Mouse (Mus musculus) myocyte (in vitro differentiated cells): ENCODE data around the gene Gabra4. TPM values are rescaled to one million over a fixed set of nuclear protein-coding genes. Genes with fewer than 3 reads are reported as not detected.
"Not testable (repeated sequence)": the region's sequence is repeated elsewhere in the genome, so short reads cannot be mapped to it uniquely, and the experiment has no call there.

ENCODE experiments used
- H3K27me3 ChIP-seq: one replicate; pipeline ENCODE4 v1.6.1; 2011; ENCODE audit not compliant: control insufficient read depth, insufficient read depth, insufficient read length
- H3K36me3 ChIP-seq: one replicate; pipeline ENCODE4 v1.6.1; 2011; ENCODE audit not compliant: control insufficient read depth, insufficient read depth
- H3K4me2 ChIP-seq: one replicate; pipeline ENCODE4 v1.6.1; 2011; ENCODE audit warnings: low read depth, control low read depth
- H3K4me3 ChIP-seq: one replicate; pipeline ENCODE4 v1.5.1; 2011; ENCODE audit warnings: mild to moderate bottlenecking, control low read depth, moderate library complexity
- H3K79me2 ChIP-seq: one replicate; pipeline ENCODE4 v1.6.1; 2011; ENCODE audit not compliant: control insufficient read depth, insufficient read depth
- H3ac ChIP-seq: one replicate; pipeline ENCODE4 v1.6.1; 2011; ENCODE audit not compliant: control insufficient read depth, insufficient read length
- CEBPB ChIP-seq: IDR thresholded peaks from 2 replicates; pipeline ENCODE4 v1.6.1; 2011; ENCODE audit warnings: mild to moderate bottlenecking, moderate library complexity; ENCODE audit not compliant: poor library complexity, insufficient read depth, severe bottlenecking
- E2F4 ChIP-seq: IDR thresholded peaks from one replicate; pipeline ENCODE4 v1.6.1; 2011; ENCODE audit warnings: mild to moderate bottlenecking, control low read depth, moderate library complexity; ENCODE audit not compliant: insufficient read depth
- MAX ChIP-seq: IDR thresholded peaks from one replicate; pipeline ENCODE4 v1.6.1; 2011; ENCODE audit warnings: low read depth, mild to moderate bottlenecking, control low read depth
- MYOD1 ChIP-seq, 3 experiments: IDR thresholded peaks; one replicate each; pipeline ENCODE4 v1.6.1; 2011; ENCODE audit warnings: control low read depth in 2 of 3, low read depth in 2 of 3, mild to moderate bottlenecking in 2 of 3, moderate library complexity in 1 of 3; ENCODE audit not compliant: insufficient read length in 2 of 3, control insufficient read depth in 1 of 3
- MYOG ChIP-seq, 3 experiments: IDR thresholded peaks; one replicate each; pipeline ENCODE4 v1.6.1; 2011; ENCODE audit warnings: control low read depth in 2 of 3, low read depth in 2 of 3, mild to moderate bottlenecking in 2 of 3; ENCODE audit not compliant: insufficient read length in 2 of 3, control insufficient read depth in 1 of 3, insufficient read depth in 1 of 3
- POLR2A ChIP-seq: IDR thresholded peaks from one replicate; pipeline ENCODE4 v1.6.1; 2011; ENCODE audit warnings: low read depth, mild to moderate bottlenecking, control low read depth, moderate library complexity; ENCODE audit not compliant: insufficient read length
- POLR2AphosphoS2 ChIP-seq: IDR thresholded peaks from one replicate; pipeline ENCODE4 v1.6.1; 2011; ENCODE audit warnings: low read depth, control low read depth; ENCODE audit not compliant: insufficient read length
- REST ChIP-seq: IDR thresholded peaks from one replicate; pipeline ENCODE4 v1.6.1; 2011; ENCODE audit warnings: mild to moderate bottlenecking, control low read depth, moderate library complexity; ENCODE audit not compliant: insufficient read depth, insufficient read length
- SRF ChIP-seq: IDR thresholded peaks from one replicate; pipeline ENCODE4 v1.6.1; 2011; ENCODE audit warnings: low read depth; ENCODE audit not compliant: control insufficient read depth, insufficient read length
- TCF12 ChIP-seq: IDR thresholded peaks from one replicate; pipeline ENCODE4 v1.6.1; 2011; ENCODE audit warnings: mild to moderate bottlenecking, control low read depth; ENCODE audit not compliant: poor library complexity, insufficient read depth, severe bottlenecking
- TCF3 ChIP-seq: IDR thresholded peaks from one replicate; pipeline ENCODE4 v1.6.1; 2011; ENCODE audit warnings: low read depth, control low read depth; ENCODE audit not compliant: insufficient read length
- USF1 ChIP-seq: IDR thresholded peaks from one replicate; pipeline ENCODE4 v1.6.1; 2011; ENCODE audit warnings: low read depth, mild to moderate bottlenecking, control low read depth, moderate library complexity
- polyA plus RNA-seq: library from polyadenylated mRNA; unstranded; fragments of >200 nt; fragmentation: generic; extraction: Trizol; gene quantifications from one replicate; pipeline ENCODE4 v1.2.1, GENCODE M21; 2012; ENCODE audit warnings: missing spikeins

Gabra4 gene
- polyA plus RNA-seq, 1 experiment: not detected

GRCm38 (mm10) chr5:71595321-71595720 lies 62.8 kb downstream of the Gabra4 start:
- no peak for TF ChIP-seq REST
- no peak for TF ChIP-seq MYOD1 (IDR thresholded peaks at IDR 0.05; ENCODE audit: control insufficient read depth in 1 of 3, insufficient read length in 2 of 3, low read depth in 2 of 3)
- no peak for TF ChIP-seq MYOG (IDR thresholded peaks at IDR 0.05; ENCODE audit: control insufficient read depth in 1 of 3, insufficient read depth in 1 of 3, insufficient read length in 2 of 3, low read depth in 2 of 3)
- no peak for TF ChIP-seq E2F4
- TF ChIP-seq TCF12: no peak
- TF ChIP-seq SRF: no peak
- no peak for TF ChIP-seq TCF3
- TF ChIP-seq MAX: no peak
- no peak for TF ChIP-seq CEBPB
- TF ChIP-seq POLR2AphosphoS2: no peak
- no peak for TF ChIP-seq POLR2A
- TF ChIP-seq USF1: no peak
- Histone ChIP-seq H3ac (no peak overlapping the region), H3K4me3 (no peak overlapping the region), H3K79me2 (no peaks in the 10 kb centered on the region), H3K27me3 (no peaks in the 10 kb centered on the region), H3K4me2 (no peak overlapping the region), H3K36me3 (no peaks in the 10 kb centered on the region)

GRCm38 (mm10) chr5:71593745-71594255 lies 64.3 kb downstream of the Gabra4 start:
- Histone ChIP-seq H3K4me3 (no peak overlapping the region), H3K36me3 (no peaks in the 10 kb centered on the region), H3K79me2 (no peaks in the 10 kb centered on the region), H3K27me3 (no peaks in the 10 kb centered on the region), H3K4me2 (no peak overlapping the region), H3ac (no peak overlapping the region)
- no peak for TF ChIP-seq CEBPB
- no peak for TF ChIP-seq USF1
- no peak for TF ChIP-seq POLR2AphosphoS2

DNA sequence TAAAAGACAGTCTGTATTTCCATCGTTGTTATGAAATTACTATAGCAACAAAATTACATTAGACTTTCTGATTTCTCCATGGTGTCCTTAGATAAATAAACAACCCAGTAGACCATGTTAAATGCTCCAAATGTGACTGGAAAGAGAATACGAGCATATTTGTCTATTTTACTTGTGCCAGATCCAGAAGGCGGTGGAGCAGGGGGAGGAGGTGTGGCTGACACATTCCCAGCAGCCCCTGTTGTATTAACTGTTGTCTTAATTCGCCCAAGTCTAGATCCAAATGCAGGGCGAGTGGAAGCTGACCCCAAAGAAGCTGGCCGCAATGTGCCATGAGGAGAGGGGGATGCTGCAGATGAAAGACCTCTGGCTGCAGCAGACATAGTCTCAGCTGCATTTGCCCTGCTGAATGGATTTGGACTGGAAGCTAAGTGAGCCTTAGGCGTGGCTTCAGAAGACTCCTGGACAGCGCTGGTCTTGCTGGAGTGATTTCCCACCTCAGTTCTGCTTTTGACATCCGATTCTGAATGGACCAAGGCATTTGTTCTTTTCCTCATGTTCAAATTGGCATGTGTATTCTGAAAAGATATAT lies 86.4 kb downstream of the Gabra4 start:
- Histone ChIP-seq H3K36me3 (no peaks in the 10 kb centered on the region), H3K4me3 (no peak overlapping the region), H3K79me2 (no peaks in the 10 kb centered on the region), H3ac (no peak overlapping the region), H3K4me2 (no peak overlapping the region), H3K27me3 (no peaks in the 10 kb centered on the region)
- no peak for TF ChIP-seq USF1
- no peak for TF ChIP-seq TCF12
- TF ChIP-seq E2F4: no peak
- TF ChIP-seq REST: no peak
- no peak for TF ChIP-seq CEBPB
- no peak for TF ChIP-seq POLR2A
- TF ChIP-seq TCF3: no peak
- TF ChIP-seq SRF: no peak

GRCm38 (mm10) chr5:71548079-71548478 lies 110.0 kb downstream of the Gabra4 start, which contains the start of gene Cox7b2:
Cox7b2 (minus strand) TSS chr5:71548205.
- Histone ChIP-seq H3K27me3 (no peaks in the 10 kb centered on the region), H3K79me2 (no peaks in the 10 kb centered on the region), H3K4me2 (no peak within 1 kb of the TSS), H3K36me3 (no peaks in the 10 kb centered on the region), H3ac (no peak within 1 kb of the TSS), H3K4me3 (no peak within 1 kb of the TSS)
- no peak for TF ChIP-seq POLR2AphosphoS2
- no peak for TF ChIP-seq MAX
- TF ChIP-seq MYOG (IDR thresholded peaks at IDR 0.05; ENCODE audit: control insufficient read depth in 1 of 3, insufficient read depth in 1 of 3, insufficient read length in 2 of 3, low read depth in 2 of 3): no peak
- TF ChIP-seq USF1: no peak
- TF ChIP-seq POLR2A: no peak
- TF ChIP-seq REST: no peak
- no peak for TF ChIP-seq CEBPB
- no peak for TF ChIP-seq TCF12

- no peaks in the 10 kb centered on the region for H3K36me3 ChIP-seq
- H3K4me3 ChIP-seq: no peak overlapping the region
- no peak overlapping the region for H3ac ChIP-seq
- no peak overlapping the region for H3K4me2 ChIP-seq
- no peaks in the 10 kb centered on the region for H3K27me3 ChIP-seq
- H3K79me2 ChIP-seq: no peaks in the 10 kb centered on the region
- TF ChIP-seq MAX (no peak), CEBPB (no peak), REST (no peak), USF1 (no peak), E2F4 (no peak), MYOD1 (IDR thresholded peaks at IDR 0.05; ENCODE audit: control insufficient read depth in 1 of 3, insufficient read length in 2 of 3, low read depth in 2 of 3) (no peak), TCF3 (no peak), MYOG (IDR thresholded peaks at IDR 0.05; ENCODE audit: control insufficient read depth in 1 of 3, insufficient read depth in 1 of 3, insufficient read length in 2 of 3, low read depth in 2 of 3) (no peak), POLR2A (no peak), POLR2AphosphoS2 (no peak), TCF12 (no peak), SRF (no peak)
Observed at GRCm38 (mm10) chr5:71545554-71545953, 112.6 kb downstream of the Gabra4 start.

DNA sequence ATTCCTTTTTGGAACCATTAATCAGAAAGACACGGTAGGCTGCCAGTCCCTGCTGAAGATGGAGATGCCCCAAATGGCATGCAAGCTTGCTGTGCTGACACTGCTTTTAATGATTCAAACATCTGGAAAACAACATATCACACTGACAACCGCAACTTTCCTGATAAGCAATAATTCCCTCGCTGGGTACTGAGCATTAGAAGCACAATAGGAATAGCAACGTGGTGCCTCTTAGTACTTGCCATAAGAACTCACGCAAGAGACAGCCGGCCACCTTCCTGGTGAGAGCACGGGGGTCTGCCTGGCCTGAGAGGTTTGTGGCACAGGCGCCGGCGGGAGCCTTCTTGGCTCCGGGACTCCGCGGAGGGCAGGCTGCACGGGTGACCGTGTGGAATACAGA lies 132.6 kb downstream of the Gabra4 start:
- not testable (repeated sequence) for H3K4me2 ChIP-seq, H3K36me3 ChIP-seq, H3K4me3 ChIP-seq, H3K27me3 ChIP-seq, H3ac ChIP-seq, H3K79me2 ChIP-seq

Other genes with a start within 250 kb of the Gabra4 start
- 1.5 TPM for gene Cox7b2, start 110.1 kb downstream of the Gabra4 start, polyA plus RNA-seq
- gene Gabrb1, start 195 bp downstream of the Gabra4 start, polyA plus RNA-seq: 0.01 TPM